Mouse (Mus musculus) limb, embryonic 15.5 days (tissue): ENCODE data around the gene Ceacam18. TPM values are rescaled to one million over a fixed set of nuclear protein-coding genes. Genes with fewer than 3 reads are reported as not detected.
"Not testable (repeated sequence)": the region's sequence is repeated elsewhere in the genome, so short reads cannot be mapped to it uniquely, and the experiment has no call there.

Experiments used
- ATAC-seq: fragments of 200-750 bp; cut with Nextera tagmentation; 2 replicates; pipeline ENCODE4 v1.8.0; 2017; ENCODE audit warnings: low read depth, moderate TSS enrichment; ENCODE audit not compliant: insufficient number of reproducible peaks, low FRiP score, low TSS enrichment
- H3K27ac ChIP-seq: fragments of 300-500 bp; sonication (generic); 2 replicates; pipeline ENCODE4 v1.5.1; 2015; ENCODE audit warnings: moderate library complexity, mild to moderate bottlenecking, inconsistent platforms
- H3K27me3 ChIP-seq: fragments of 300-500 bp; sonication (generic); 2 replicates; pipeline ENCODE4 v1.6.1; 2015; ENCODE audit warnings: inconsistent platforms
- H3K36me3 ChIP-seq: fragments of 300-500 bp; sonication (generic); 2 replicates; pipeline ENCODE4 v1.6.1; 2015; ENCODE audit warnings: inconsistent platforms
- H3K4me1 ChIP-seq: fragments of 300-500 bp; sonication (generic); 2 replicates; pipeline ENCODE4 v1.6.1; 2015; ENCODE audit warnings: inconsistent platforms
- H3K4me2 ChIP-seq: fragments of 300-500 bp; sonication (generic); 2 replicates; pipeline ENCODE4 v1.6.1; 2015; ENCODE audit warnings: mild to moderate bottlenecking, inconsistent platforms
- H3K4me3 ChIP-seq: fragments of 300-500 bp; sonication (generic); 2 replicates; pipeline ENCODE4 v1.5.1; 2015; ENCODE audit warnings: mild to moderate bottlenecking, inconsistent platforms
- H3K9ac ChIP-seq: fragments of 300-500 bp; sonication (generic); 2 replicates; pipeline ENCODE4 v1.6.1; 2015; ENCODE audit warnings: inconsistent platforms
- H3K9me3 ChIP-seq: fragments of 300-500 bp; sonication (generic); 2 replicates; pipeline ENCODE4 v1.6.1; 2016; ENCODE audit warnings: inconsistent platforms
- WGBS: fragments of 180-500 bp; shearing (Covaris S2); methylation state at CpG from one replicate; pipeline ENCODE4 v1.1.7; 2015; 5-methylcytosine and 5-hydroxymethylcytosine counted together
- polyA plus RNA-seq: library from polyadenylated mRNA; unstranded; fragments of >200 nt; fragmentation: Nextera tagmentation; extraction: Ambion mirVana; gene quantifications from 2 replicates; pipeline ENCODE4 v1.2.1, GENCODE M21; 2015

Ceacam18 gene
- polyA plus RNA-seq, 1 experiment from 2014 or later = not detected

DNA sequence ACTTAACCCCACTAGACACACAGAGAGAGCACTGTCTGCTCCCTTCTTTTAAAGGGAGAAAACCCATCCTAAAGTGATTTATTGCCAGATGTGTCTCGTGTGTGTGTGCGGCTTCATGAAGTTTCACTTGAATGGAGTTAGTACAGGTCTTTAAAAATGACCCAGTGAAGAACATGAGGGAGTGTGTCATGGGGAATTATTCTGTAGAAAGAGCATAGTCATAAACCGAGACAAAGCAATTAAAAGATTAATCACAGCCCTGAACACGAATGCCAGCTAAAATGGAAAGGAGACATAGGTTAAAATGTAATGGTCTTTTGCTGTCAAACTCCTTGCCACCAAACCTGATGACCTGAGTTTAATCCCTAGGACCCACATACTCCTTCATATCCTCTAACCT is 567 bp upstream of the Ceacam18 start:
- H3K4me3 ChIP-seq = no peak overlapping the region
- no peak for ATAC-seq
- no peaks in the 10 kb centered on the region for H3K4me1 ChIP-seq
- H3K4me2 ChIP-seq = no peak overlapping the region
- no peaks in the 10 kb centered on the region for H3K9me3 ChIP-seq
- H3K27me3 ChIP-seq = no peaks in the 10 kb centered on the region
- H3K36me3 ChIP-seq = no peaks in the 10 kb centered on the region
- no peak overlapping the region for H3K27ac ChIP-seq
- H3K9ac ChIP-seq = no peak overlapping the region
- WGBS = 64% methylated on average over 4 of the region's 4 CpGs

DNA sequence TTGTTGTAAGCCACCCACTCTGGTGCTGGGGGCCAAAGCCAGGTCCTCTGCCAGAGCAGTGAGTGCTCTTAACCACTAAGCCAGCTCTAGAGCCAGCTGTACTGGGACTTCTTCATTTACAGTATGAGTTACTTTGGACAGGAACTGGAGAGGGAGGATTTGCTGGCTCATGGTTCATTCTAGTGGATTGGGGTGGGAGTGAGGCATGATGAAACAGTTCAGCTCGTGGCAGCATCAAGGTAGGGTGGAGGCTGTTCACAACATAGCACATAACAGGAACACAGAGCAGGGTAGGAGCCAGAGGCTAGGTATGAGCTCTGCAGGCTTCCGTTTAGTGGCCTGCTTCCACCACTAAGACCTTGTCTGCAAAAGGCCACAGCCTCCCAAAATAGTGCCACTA is 1.7 kb downstream of the Ceacam18 start:
- Histone ChIP-seq H3K9ac (no peak overlapping the region), H3K4me2 (no peak overlapping the region), H3K4me3 (no peak overlapping the region), H3K4me1 (no peaks in the 10 kb centered on the region), H3K27ac (no peak overlapping the region), H3K36me3 (no peaks in the 10 kb centered on the region), H3K9me3 (no peaks in the 10 kb centered on the region), H3K27me3 (no peaks in the 10 kb centered on the region)
- WGBS = 62% methylated on average over 2 of the region's 2 CpGs
- no peak for ATAC-seq

DNA sequence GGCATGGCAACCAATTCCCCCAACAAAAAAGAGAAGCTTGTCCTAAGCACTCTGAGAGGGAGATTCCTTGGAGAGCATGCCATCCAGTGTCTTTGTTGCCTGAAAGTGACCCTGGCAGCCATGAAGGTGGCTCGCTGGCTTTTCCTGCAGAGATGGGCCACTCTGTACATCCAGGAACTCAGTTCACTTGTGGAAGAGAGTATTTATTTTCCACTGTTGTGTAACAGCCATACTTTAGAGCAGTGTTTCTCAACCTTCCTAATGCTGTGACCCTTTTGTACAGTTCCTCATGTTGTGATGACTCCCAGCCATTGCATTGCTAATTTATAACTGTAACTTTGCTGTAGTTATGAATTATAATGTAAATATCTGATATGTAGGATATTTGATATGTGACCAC is 2.6 kb downstream of the Ceacam18 start:
- Histone ChIP-seq H3K27me3 (no peaks in the 10 kb centered on the region), H3K4me2 (no peak overlapping the region), H3K9me3 (no peaks in the 10 kb centered on the region), H3K9ac (no peak overlapping the region), H3K4me1 (no peaks in the 10 kb centered on the region), H3K36me3 (no peaks in the 10 kb centered on the region), H3K27ac (no peak overlapping the region), H3K4me3 (no peak overlapping the region)
- WGBS = 62% methylated on average over 1 of the region's 1 CpGs
- no peak for ATAC-seq

DNA sequence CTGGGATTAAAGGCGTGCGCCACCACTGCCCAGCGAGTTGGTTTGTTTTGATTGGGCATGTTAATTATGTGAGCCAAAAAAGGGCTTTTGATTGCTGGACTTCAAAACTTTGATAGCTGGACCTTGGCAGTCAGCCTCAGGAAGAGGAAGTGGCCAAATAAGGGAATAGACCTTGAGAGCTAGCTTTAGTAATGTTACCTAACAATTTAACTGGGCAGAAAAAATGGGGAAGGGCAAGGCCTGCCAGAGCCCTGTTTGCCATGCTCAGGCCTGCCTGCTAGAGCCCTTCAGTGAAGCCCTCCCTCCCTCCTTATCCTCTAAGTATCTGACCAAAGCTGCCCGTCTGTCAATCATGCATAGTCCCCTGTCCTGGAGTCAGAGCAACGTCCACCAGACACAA is 8.1 kb downstream of the Ceacam18 start:
- H3K4me1 ChIP-seq = no peaks in the 10 kb centered on the region
- no peak overlapping the region for H3K4me3 ChIP-seq
- H3K36me3 ChIP-seq = no peaks in the 10 kb centered on the region
- 76% methylated on average over 5 of the region's 5 CpGs for WGBS
- ATAC-seq = no peak
- H3K4me2 ChIP-seq = no peak overlapping the region
- H3K27me3 ChIP-seq = no peaks in the 10 kb centered on the region
- H3K9me3 ChIP-seq = no peaks in the 10 kb centered on the region
- H3K27ac ChIP-seq = no peak overlapping the region
- no peak overlapping the region for H3K9ac ChIP-seq

DNA sequence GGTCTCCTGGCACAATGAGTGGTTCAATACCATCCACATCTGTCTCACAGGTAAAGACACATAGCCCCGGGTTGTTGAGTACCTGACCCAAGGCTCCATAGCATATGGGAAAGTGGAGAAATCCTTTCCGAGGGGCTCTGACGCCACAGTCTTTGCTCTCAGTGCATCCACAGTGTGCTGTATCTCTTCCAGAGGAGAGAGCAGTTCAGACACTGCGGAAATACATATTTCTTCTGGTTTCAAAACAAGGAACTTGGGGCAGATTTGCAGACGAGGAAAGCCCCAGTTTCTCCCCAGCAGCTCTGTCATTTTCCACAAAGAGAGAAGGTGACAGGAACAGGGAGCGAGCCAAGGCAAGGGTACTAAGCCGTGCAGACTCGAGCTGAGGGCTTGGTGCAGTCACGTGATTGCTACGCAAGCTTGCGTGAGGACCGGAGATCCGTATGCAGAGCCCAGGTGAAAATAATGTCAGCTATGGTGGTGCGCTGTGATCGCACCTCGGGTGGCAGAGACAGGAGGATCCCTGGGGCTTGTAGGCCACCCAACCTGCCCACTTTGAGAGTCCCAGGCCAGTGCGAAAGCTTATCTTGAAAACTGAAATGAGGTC is 8.6 kb downstream of the Ceacam18 start:
- Histone ChIP-seq H3K4me2 (no peak overlapping the region), H3K27ac (no peak overlapping the region), H3K36me3 (no peaks in the 10 kb centered on the region), H3K4me1 (no peaks in the 10 kb centered on the region), H3K4me3 (no peak overlapping the region), H3K9ac (no peak overlapping the region), H3K9me3 (no peaks in the 10 kb centered on the region), H3K27me3 (no peaks in the 10 kb centered on the region)
- WGBS = 80% methylated on average over 17 of the region's 17 CpGs
- no peak for ATAC-seq

DNA sequence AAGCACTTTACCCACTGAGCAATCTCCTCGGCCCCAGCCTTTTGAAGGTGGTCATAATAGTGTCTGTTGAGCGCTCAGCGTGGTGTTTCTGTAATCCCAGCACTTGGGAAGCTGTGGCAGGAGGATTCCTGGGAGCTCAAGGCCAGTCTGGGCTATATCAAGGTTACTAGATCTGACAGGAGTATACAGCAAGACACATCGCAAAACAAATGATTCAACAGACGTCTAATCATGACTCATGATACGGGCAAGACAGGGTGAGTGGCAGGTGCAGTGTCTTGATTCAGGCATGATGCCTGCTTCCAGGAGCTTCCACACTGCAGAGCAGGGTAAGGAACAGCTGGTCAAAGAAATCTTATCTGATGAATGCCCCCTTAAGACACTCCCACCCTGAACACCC is 18.2 kb downstream of the Ceacam18 start:
- Histone ChIP-seq H3K9ac (no peak overlapping the region), H3K27ac (no peak overlapping the region), H3K4me2 (no peak overlapping the region), H3K27me3 (no peaks in the 10 kb centered on the region), H3K36me3 (no peaks in the 10 kb centered on the region), H3K4me1 (no peaks in the 10 kb centered on the region), H3K4me3 (no peak overlapping the region), H3K9me3 (no peaks in the 10 kb centered on the region)
- no peak for ATAC-seq
- 88% methylated on average over 6 of the region's 6 CpGs for WGBS

DNA sequence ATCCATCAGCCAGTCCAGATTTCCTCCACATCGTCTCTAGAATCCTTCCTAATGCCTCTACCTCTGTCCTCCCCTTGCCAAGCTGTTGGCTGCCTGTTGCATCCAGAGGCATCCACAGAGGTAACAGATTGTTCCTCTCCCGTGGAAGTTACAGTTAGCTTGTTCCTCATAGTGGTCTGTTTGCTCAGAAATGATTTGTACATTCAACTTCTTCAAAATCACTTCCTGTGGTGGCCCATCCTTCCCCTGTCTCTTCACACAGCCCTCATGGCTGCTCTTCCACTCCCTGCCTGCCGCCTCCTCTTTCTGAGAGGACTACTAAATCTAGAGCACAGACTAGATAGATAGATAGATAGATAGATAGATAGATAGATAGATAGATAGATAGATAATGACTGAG is 20.0 kb downstream of the Ceacam18 start:
- H3K9ac ChIP-seq = no peak overlapping the region
- H3K4me3 ChIP-seq = no peak overlapping the region
- ATAC-seq = no peak
- WGBS = 74% methylated on average over 3 of the region's 3 CpGs
- H3K27ac ChIP-seq = no peak overlapping the region
- no peaks in the 10 kb centered on the region for H3K9me3 ChIP-seq
- H3K27me3 ChIP-seq = no peaks in the 10 kb centered on the region
- no peaks in the 10 kb centered on the region for H3K4me1 ChIP-seq
- no peak overlapping the region for H3K4me2 ChIP-seq
- H3K36me3 ChIP-seq = no peaks in the 10 kb centered on the region

DNA sequence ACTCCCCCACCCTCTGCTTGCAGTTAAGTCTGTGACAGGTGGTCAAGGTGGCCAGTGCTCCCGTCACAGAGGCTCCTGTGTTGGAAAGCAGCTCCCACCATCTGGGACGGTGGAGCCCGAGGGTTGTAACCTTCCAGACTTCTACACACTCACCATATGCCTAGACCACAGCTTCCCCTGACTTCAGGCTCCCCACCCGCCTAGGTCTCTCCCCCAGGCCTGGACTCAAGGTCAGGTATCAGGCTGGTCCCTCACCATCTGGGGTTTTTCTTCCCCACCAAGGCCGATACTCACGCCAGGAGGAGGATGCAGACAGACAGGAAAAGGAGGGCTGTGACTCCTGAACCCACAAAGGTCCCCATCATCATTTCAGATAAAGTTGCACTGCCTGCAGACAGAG is 21.7 kb downstream of the Ceacam18 start:
- WGBS = 59% methylated on average over 6 of the region's 6 CpGs
- Histone ChIP-seq H3K27ac (no peak overlapping the region), H3K4me3 (no peak overlapping the region), H3K4me2 (no peak overlapping the region), H3K4me1 (no peaks in the 10 kb centered on the region), H3K27me3 (no peaks in the 10 kb centered on the region), H3K9me3 (no peaks in the 10 kb centered on the region), H3K9ac (no peak overlapping the region), H3K36me3 (no peaks in the 10 kb centered on the region)
- ATAC-seq = no peak

DNA sequence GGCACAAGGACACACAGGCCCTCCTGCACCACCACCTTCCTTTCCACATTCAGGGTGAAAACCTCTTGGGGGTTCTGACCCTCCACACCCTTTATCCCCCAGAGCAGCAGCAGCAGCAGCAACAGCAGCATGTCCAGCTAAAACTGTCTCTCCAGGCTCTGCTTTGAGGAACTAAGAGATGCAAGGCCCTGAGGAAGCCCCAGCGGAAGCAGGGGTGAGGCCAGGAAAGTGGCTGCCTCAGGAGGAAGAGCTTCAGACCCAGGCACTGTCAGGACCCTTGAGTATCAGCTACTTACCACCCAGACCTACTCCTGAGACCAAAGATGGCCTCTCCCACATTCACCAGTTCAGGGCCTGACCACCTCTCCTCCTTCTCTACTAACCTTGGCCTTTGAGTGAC is 25.5 kb downstream of the Ceacam18 start, which contains the start of gene Siglece:
Gene Siglece (minus strand): TSS at position 160 of the 400 bp plus-strand sequence.
- H3K4me1 ChIP-seq = no peaks in the 10 kb centered on the region
- 71% methylated on average over 1 of the region's 1 CpGs for WGBS
- ATAC-seq = no peak
- H3K9me3 ChIP-seq = no peaks in the 10 kb centered on the region; the same call in 1 of the 2 replicates
- no peaks in the 10 kb centered on the region for H3K27me3 ChIP-seq
- no peak within 1 kb of the TSS for H3K4me3 ChIP-seq
- H3K4me2 ChIP-seq = no peak within 1 kb of the TSS
- no peak within 1 kb of the TSS for H3K9ac ChIP-seq
- no peaks in the 10 kb centered on the region for H3K36me3 ChIP-seq
- no peak within 1 kb of the TSS for H3K27ac ChIP-seq

DNA sequence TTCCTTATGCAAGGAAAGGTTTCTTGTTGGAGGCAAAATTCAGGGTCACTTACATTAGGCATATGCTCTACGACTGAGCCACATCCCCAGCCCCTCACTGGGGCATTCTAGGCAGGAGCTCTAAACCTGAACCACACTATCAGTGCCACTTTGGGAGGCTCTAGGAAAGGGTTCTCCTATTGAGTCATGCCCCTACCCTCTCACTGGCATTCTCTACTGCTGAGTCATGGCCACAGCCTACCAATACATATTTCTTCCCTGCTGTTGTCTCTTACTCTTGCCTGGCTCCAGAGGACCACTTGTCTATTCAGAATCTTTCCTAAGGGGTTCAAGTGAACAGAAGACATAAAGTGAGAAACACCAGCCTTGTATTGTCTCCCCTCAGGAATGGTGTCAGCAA is 28.3 kb downstream of the Ceacam18 start:
- no peaks in the 10 kb centered on the region for H3K36me3 ChIP-seq
- H3K9me3 ChIP-seq = no peaks in the 10 kb centered on the region; the same call in 1 of the 2 replicates
- no peaks in the 10 kb centered on the region for H3K27me3 ChIP-seq
- H3K4me1 ChIP-seq = no peaks in the 10 kb centered on the region
- WGBS = 91% methylated on average over 1 of the region's 1 CpGs
- no peak overlapping the region for H3K4me2 ChIP-seq
- no peak overlapping the region for H3K9ac ChIP-seq
- no peak overlapping the region for H3K4me3 ChIP-seq
- no peak for ATAC-seq
- H3K27ac ChIP-seq = no peak overlapping the region

DNA sequence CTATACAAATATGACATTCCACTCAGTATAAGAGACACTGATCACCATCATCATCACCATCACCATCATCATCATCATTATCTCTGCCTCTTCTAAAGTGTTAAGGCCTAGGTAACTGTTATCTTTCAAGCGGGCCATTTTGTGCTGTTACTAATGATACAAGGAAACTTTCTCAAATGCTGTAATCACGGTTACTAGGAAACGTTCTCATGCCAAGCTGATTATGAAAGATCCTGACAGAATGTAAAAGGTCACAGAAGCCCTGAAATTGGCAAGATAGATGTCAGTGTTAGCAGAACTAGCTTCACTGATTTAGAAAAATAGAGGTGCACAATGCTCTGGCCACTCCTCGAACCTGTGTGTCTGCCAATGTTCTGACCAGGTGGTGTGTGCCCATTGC is 32.7 kb downstream of the Ceacam18 start:
- not testable (repeated sequence) for H3K9me3 ChIP-seq, H3K4me2 ChIP-seq, H3K4me3 ChIP-seq, ATAC-seq, H3K27me3 ChIP-seq, H3K36me3 ChIP-seq, H3K27ac ChIP-seq, H3K9ac ChIP-seq, H3K4me1 ChIP-seq
- WGBS = 85% methylated on average over 4 of the region's 4 CpGs

DNA sequence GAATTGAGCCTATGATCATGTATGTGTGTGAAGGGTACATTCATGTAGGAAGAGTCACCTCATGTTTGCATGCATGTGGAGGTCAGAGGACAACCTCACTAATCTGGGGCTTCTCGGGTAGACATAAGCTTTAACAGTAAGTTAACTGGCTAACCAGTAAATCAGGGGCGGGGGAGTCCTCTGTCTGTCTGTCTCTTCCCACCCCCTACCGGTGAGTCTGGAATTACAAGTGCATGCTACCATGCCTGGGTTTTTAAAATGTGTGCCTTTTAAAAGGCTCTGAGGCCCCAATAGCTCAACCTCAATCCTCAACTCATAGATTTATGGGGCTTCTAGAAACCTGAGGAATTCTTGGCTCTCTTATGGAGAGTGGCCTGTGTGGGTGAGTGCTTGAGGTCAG is 34.1 kb downstream of the Ceacam18 start:
- Histone ChIP-seq H3K4me2 (no peak overlapping the region), H3K27ac (no peak overlapping the region), H3K4me3 (no peak overlapping the region), H3K9ac (no peak overlapping the region), H3K27me3 (no peaks in the 10 kb centered on the region), H3K9me3 (no peaks in the 10 kb centered on the region), H3K4me1 (peaks cover 8% of the 10 kb centered on the region), H3K36me3 (no peaks in the 10 kb centered on the region)
- 26% methylated on average over 3 of the region's 3 CpGs for WGBS
- no peak for ATAC-seq
